Comparison of ENCODE assay signal across 22 mouse cellular contexts in the genomic region with DNA sequence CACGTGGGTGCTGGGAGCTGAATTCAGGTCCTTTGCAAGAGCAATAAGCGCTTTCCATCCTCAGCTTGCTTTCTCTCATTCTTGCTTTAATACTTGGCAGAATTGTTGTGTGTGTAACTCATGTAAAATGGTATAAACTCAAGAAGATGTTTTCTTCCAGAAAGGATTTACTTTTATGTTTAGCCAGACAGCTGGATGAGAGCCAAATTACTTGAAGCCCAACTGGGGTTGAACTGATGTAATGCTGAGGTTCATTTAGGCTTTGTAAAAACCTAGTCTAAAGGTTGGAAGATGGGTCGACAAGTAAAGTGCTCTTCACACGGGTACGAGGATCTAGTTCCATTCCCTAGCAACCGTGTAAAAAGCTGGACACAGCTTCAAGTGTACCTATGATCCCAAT. TPM values are rescaled to one million over a fixed set of nuclear protein-coding genes. Genes with fewer than 3 reads are reported as not detected.
"Had no signal": no experiment of that assay in that cellular context is flagged by ENCODE, and none has a peak within 500 bp of the region (broad histone marks: within the 10 kb centered on the region; RNA-seq: fewer than 3 reads in every experiment).

No protein-coding gene starts in this region.

- H3K4me3 ChIP-seq: megakaryocyte, embryonic 14.5 days; midbrain, embryonic 13.5 days; midbrain, embryonic 15.5 days; neural tube, embryonic 12.5 days; stomach, embryonic 15.5 days had no signal

- H3K27ac ChIP-seq: macrophage; midbrain, embryonic 13.5 days; midbrain, embryonic 15.5 days; neural tube, embryonic 12.5 days; stomach, embryonic 15.5 days; stomach, postnatal 0 days had no signal

- H3K36me3 ChIP-seq: midbrain, embryonic 15.5 days had no signal

- H3K27me3 ChIP-seq: megakaryocyte, embryonic 14.5 days; midbrain, embryonic 13.5 days; midbrain, embryonic 15.5 days; neural tube, embryonic 12.5 days; stomach, embryonic 15.5 days had no signal

- H3K4me1 ChIP-seq: megakaryocyte, embryonic 14.5 days; midbrain, embryonic 13.5 days; midbrain, embryonic 15.5 days; neural tube, embryonic 12.5 days; stomach, embryonic 15.5 days had no signal

- H3K9me3 ChIP-seq: midbrain, embryonic 13.5 days; midbrain, embryonic 15.5 days; neural tube, embryonic 12.5 days; stomach, embryonic 15.5 days had no signal

- ATAC-seq: liver, postnatal 0 days; midbrain, embryonic 13.5 days; midbrain, embryonic 15.5 days had no signal

- H3K9ac ChIP-seq: liver, postnatal 0 days; midbrain, embryonic 13.5 days; midbrain, embryonic 15.5 days; neural tube, embryonic 12.5 days; stomach, embryonic 15.5 days had no signal

- DNase-seq: liver, postnatal 0 days; lung, adult 2 months; lung, postnatal 14 days; lung, postnatal 36 days; right cerebral cortex, postnatal 14 days; thymus, adult 2 months; thymus, postnatal 25 days; thymus, postnatal 4 days had no signal

- H3K4me2 ChIP-seq: midbrain, embryonic 11.5 days; midbrain, embryonic 13.5 days; midbrain, embryonic 15.5 days; neural tube, embryonic 12.5 days; stomach, embryonic 15.5 days had no signal

RNA-seq across cellular contexts. Expression of a gene that starts 18.1 kb away (rescaled TPM):
- polyA plus RNA-seq: liver, postnatal 0 days; lung, adult 2 months; lung, embryonic 16.5 days; macrophage; midbrain, embryonic 11.5 days; midbrain, embryonic 13.5 days; midbrain, embryonic 15.5 days; midbrain, postnatal 0 days; neural tube, embryonic 12.5 days; neural tube, embryonic 14.5 days; spleen, adult 2 months; stomach, embryonic 15.5 days; stomach, postnatal 0 days; testis, adult 2 months; thymus, adult 2 months; urinary bladder, adult 2 months had no signal

RNA-seq across cellular contexts. Expression of a gene that starts 58.4 kb away (rescaled TPM):
- polyA plus RNA-seq: macrophage; urinary bladder, adult 2 months had no signal
